Mouse (Mus musculus) spleen, adult 12 weeks (tissue): ENCODE measurements around the gene Erh.
A peak's percentile ranks its signal among the peaks of the same experiment; 100 is the strongest.

Source experiments
- DNase-seq: peaks from one replicate; pipeline ENCODE4 v3.0.0; 2022; ENCODE audit warnings: low spot score

Erh gene

GRCm38 (mm10) chr12:80615371-80616257 lies 28.5 kb downstream of the Erh start:
- no peak for DNase-seq

GRCm38 (mm10) chr12:80612113-80612791 lies 31.9 kb downstream of the Erh start:
- DNase-seq = no peak

- DNase-seq = no peak
Measured at GRCm38 (mm10) chr12:80609928-80610327, 34.2 kb downstream of the Erh start.

GRCm38 (mm10) chr12:80608576-80608975 lies 35.6 kb downstream of the Erh start:
- DNase-seq = no peak

DNA sequence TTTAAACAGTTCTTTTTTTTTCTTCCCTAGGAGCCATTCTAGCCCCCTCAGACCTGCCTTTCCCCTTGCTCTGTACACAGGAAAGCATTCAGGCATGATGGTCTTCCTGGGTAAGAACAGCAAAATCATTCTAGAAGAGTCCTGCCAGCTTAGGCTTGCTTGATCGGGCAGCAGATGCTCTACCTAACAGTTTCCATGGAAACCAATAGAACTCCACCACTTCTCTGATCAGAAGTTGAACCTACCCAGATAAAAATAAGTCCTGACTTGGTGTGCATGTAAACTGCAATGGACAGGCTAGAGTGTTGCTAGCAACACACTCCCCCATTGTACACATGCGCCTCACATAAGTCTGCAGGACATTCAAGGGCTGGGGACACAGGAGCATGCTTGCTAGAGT lies 39.9 kb downstream of the Erh start:
- DNase-seq = no peak

DNA sequence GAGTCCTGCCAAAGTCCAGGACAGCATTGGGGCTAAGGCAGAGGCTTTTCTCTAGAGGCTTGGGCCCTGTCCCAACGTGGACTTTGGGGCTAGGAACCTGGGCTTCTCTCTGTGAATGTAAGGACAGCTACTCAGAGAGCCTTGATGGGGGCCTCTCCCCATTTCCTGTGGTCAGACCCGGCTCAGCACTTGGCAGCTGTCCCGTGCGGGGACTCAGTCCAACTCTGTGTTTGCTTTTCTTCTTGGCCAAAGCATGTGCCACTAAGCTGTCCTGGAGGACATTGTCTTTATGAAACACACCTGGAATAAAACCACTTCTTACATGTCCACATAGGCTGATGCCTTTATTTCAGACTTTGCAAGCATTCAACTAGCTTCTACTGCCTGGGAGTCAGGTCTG lies 40.6 kb downstream of the Erh start:
- no peak for DNase-seq

DNA sequence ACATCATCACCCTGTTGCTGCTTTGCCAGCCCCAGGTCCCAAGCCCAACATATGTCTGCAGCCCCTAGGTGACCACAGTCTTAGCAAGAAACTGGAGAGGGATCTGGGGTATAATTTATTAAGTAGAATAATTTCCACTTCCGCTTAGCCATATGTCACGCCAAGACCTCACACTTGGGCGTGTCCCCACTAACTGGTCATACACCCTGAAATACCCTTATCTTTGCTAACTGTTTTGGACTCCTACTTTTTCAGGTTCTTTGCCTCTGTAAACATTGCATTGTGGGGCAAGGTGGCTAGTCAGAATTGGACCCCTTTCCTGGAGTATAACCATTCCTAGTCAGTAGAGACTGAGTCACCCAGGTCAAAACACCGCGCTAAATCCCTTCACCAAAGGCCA lies 41.7 kb downstream of the Erh start:
- no peak for DNase-seq

DNA sequence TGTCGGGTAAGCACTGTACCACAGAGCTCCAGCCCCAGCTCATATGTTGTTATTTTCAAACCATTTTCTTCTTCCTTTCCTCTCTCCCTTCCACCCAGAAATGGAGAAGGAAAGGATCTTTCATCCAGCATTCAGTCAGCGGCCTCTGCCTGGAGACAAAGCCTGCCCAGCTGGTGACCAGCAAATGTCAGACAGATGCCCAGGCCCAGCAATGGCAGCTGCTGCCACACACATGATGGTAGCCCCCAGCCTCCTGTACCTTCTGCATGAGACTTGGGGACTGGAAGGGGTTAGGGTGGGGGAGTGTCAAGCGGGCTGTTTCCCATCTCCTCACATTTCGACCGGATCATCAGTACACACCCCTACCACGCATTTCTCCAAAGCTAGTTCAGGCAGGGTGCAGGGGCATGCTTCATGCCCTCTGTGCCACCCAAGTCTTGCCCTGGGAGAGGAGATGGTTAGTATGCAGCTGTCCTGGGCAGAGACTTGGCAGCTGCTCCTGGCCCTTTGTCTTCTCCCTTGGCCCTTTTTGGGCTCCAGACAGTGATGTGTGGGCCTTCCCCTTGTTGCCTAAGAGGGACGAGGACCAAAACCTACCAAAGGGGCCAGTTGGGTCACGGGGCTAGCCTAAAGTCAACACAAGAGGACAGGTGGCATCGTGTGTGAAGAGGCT lies 42.4 kb downstream of the Erh start:
- DNase-seq = no peak

- DNase-seq = no peak
Measured at GRCm38 (mm10) chr12:80598756-80599155, 45.4 kb downstream of the Erh start.

DNA sequence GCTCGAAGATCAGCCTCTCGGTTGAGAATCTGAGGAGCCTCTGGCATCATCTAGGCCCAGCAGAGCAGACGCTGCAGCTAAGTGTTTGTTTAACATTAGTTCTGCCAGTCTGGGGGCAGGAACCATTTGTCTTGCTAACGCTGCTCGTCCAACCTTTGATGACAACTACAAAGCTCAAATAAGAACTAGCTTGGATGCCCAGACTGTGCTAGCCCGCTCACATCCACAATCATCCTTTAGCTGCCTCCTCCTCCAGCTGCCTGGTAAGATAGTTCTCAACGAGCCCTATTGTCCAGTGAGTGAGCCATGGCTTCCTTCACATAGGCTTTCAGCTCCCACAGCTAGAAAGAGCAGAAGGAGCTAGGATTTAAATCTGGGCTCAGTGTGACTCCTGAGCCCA lies 45.9 kb downstream of the Erh start:
- no peak for DNase-seq

GRCm38 (mm10) chr12:80595968-80596367 lies 48.2 kb downstream of the Erh start:
- DNase-seq = no peak

DNA sequence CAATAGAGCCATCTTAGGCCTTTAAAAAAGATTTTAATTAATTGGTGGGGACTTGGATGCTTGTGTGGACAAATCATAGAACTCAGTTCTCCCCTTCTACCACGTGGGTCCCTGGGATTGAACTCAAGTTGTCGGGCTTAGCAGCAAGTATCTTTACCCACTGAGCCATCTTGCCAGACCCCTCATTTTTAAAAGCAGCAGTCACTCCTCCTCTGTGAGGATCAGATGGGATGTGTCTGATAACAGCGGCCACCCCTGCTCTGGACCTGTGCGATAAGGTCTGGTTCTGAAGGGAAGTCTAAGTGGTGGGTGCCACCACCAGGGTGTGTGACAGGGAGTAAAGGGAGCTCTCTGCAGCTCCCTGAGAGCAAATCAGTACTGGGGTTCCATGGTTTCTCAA lies 48.6 kb downstream of the Erh start:
- no peak for DNase-seq

GRCm38 (mm10) chr12:80594781-80595180 lies 49.4 kb downstream of the Erh start:
- no peak for DNase-seq

DNA sequence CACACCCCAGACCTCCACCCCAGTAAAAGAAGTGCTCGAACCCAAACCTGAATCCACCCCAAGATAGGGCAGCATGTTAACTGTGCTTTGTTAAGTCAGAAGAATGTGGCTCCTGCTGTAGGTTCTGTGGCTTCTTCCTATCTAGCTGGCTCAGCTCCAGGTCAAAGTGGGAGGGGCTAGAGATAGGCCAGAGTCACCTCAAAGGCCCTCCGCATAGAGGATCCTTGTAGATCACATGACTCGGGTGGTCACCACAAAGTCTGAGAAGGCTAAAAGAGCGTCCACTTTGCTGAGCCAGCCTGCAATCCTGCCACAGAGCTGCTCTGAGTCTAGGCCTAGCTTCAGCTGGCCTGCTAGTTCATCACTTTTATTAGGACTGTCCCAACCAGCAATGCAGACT lies 50.0 kb downstream of the Erh start:
- peak; percentile 25 for DNase-seq

DNA sequence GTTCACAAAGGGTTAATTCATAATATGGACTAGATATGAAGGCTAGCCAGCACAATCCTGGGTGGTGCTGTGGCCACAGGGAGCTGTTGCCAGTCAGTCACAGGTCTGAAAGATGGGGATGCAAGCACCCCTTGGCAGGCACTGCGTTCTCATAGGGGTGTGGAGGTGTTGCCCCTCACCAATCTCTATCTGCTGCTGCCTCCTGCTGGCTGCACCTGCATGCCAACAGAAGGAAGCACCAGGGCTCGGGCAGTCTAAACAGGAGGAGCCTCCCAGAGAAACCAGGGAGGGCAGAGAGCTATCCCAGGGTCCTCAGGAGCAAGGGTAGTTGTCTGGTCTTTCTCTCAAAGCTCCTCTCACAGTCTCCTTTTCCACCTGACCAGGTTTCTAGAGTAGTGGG lies 59.2 kb downstream of the Erh start:
- no peak for DNase-seq
